Mouse (Mus musculus) thymus, postnatal 4 days (tissue): Measurements from ENCODE around the gene Stxbp2.

ENCODE experiments used
- DNase-seq: peaks from one replicate; pipeline ENCODE4 v3.0.0; 2021

Gene Stxbp2

DNA sequence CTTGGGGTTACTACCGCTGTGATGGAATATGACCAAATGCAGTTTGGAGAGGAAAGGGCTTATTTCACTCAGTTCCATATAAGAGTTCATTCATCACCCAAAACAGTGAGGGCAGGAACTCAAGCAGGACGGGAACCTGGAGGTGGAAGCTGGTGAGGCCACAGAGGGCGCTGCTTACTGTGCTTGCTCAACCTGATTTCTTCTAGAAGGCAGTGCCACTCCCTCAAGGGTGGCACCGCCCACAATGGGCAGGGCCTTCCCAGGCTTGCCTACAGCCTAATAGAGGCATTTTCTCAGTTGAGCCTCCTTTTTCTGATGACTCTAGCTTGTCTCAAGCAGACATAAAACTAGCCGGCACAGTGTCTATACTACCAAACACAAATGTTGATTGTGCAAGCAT, 15.0 kb downstream of the Stxbp2 start:
- peak; percentile 71 for DNase-seq

GRCm38 (mm10) chr8:3646824-3647531, 16.2 kb downstream of the Stxbp2 start:
- DNase-seq: no peak

- no peak for DNase-seq
Observed at GRCm38 (mm10) chr8:3647561-3647960, 16.8 kb downstream of the Stxbp2 start.

DNA sequence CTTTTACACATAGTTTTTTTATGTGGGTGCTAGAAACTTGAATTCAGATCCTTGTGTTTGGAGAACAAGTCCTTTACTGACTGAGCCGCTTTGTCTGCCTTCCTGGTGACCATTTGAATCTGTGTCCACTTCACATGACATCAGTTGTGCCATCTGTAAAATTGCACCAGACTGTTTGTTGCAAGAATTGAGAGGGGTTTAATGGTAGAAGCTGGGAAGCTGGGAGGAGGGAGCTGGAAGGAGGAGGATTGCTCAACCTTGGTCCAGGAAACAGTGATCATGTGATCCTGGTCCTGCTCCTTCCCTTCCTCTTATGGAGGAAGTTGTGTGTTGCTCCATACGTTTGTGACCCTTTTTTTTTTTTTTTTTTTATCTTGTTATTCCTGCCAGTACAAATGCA, 17.5 kb downstream of the Stxbp2 start:
- DNase-seq: no peak

GRCm38 (mm10) chr8:3648990-3649389, 18.2 kb downstream of the Stxbp2 start:
- no peak for DNase-seq

GRCm38 (mm10) chr8:3652845-3653244, 22.1 kb downstream of the Stxbp2 start:
- DNase-seq: no peak

DNA sequence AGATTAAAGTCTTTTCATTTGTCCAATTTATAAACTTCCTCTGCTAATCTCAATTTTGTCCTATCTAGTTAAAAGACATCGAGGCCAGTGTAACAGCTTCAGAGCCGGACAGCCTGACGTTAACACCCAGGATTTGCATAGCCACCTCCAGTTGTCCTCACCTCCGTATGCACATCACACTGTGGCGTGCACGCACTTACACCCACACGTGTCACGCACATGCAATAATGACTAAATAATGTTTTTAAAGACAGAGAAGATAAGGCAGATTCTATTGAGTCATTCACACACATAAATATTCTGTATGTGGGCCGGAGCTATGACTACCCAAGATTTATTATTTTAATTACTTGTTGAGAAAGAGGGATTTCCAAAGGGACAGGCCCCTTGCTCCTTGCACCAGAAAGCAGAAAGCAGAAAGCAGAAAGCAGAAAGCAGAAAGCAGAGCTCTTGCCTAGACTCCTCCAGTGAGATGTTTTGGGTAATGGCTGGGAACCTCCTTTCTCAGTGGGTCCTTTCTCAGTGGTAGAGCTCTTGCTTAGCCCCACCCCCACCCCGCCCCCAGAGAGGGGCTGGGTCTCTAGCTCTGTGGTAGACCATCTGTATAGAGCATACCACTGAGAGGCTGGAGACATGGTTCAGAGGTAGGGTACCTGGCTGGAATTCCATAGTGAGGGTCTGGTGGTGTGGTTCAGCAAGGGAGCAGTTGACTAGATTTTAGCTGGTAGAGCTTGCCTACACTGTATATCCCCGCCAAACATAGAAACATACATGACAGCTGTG, 24.2 kb downstream of the Stxbp2 start:
- DNase-seq: no peak

GRCm38 (mm10) chr8:3655526-3655925, 24.8 kb downstream of the Stxbp2 start, which contains the start of gene Retn:
Retn (plus strand) TSS chr8:3655770.
- DNase-seq: no peak

DNA sequence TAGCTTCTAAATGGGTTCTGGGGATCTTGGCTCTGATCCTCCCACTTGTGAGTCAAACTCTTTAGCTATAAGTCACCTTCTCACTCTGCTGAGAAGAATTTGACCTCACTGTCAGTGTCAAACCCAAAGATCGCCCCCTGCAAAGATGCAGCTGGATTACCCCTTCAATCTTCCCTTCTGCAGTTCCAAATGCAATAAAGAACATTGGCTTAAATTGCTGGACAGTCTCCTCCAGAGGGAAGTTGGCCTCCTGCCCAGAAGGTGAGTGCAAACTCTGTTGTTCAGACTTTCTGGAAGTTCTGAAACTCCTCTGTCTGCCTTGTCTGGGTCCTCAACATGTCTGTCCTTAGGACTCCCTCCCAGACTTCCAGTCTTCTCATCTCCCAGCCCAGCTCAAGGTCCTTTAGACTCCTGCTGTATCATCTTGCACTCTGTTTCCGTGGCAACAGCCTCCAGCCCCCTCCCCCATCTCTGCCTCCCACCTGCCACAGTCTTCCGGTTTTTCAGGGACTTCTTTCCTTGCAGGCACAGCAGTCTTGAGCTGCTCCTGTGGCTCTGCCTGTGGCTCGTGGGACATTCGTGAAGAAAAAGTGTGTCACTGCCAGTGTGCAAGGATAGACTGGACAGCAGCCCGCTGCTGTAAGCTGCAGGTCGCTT, 26.1 kb downstream of the Stxbp2 start:
- no peak for DNase-seq

DNA sequence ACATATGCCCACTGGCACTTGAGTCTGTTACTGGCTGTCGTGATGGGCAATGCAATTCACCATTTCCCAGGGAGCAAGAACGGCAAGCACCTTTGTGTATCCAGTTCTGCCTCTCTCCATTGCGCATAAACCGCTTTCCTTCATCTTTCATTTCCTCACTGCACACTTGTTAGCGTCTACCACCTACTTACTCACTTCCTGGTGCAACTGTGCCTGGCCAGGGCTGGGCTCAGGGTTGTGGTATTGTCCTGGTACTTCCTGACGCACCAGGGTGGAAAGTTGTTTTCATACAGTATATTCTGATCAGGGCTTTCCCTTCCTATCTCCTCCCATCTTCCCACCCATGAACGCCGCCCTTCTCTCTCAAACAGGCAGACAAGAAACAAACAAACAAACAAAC, 30.1 kb downstream of the Stxbp2 start:
- DNase-seq: no peak

DNA sequence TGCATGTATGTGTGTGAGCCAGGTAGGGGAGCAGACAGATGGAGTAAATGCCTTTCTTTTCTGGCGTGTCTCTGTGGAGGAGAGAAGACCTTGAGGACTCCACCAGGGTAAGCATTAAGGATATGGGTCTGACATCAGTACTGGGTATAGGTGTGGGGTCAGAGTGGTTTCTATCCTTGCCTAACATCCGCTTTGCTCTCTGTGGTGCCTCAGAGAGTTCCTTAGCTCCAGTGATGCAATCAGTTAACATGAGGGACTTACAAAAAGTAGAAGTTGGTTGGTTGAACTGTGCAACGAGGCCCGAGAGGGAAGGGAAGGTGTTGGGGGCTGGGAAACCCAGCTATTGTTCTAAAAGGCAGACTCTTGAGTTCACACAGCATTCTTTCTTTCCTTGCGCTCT, 33.6 kb downstream of the Stxbp2 start:
- DNase-seq: no peak

DNA sequence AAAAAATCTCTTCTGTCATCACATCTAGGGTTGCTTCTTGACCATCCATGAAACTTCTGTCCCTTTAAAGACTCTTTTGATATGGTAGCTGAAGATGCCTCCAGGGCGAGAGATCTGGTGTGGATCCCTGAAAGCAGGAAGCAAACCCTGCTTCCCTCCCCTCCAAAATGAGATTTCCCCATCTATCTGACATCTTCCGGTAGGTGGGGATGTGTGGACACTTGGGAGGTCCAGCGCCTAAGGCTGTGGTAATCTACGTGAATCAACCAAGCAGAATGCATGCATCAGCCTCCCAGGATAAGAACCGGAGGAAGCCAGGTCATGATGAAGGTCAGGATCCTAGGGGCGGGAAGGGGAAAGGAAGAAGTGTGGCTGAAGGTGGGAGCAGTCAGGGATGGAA, 34.8 kb downstream of the Stxbp2 start, which contains the start of gene Mcemp1:
Gene Mcemp1 (plus strand): TSS at position 248 of the 400 bp plus-strand sequence.
- no peak for DNase-seq

DNA sequence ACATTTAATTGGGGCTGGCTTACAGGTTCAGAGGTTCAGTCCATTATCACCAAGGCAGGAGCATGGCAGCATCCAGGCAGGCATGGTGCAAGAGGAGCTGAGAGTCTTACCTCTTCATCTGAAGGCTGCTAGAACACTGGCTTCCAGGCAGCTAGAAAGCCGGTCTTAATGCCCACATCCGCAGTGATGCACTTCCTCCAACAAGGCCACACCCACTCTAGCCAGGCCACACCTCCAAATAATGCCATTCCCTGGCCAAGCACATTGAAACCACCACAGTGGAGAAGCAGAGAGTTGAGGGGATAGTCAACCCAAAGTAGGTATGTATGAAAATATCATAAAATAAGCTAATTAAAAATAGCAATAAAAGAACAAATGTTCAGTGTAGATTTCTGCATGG, 39.6 kb downstream of the Stxbp2 start:
- DNase-seq: no peak

DNA sequence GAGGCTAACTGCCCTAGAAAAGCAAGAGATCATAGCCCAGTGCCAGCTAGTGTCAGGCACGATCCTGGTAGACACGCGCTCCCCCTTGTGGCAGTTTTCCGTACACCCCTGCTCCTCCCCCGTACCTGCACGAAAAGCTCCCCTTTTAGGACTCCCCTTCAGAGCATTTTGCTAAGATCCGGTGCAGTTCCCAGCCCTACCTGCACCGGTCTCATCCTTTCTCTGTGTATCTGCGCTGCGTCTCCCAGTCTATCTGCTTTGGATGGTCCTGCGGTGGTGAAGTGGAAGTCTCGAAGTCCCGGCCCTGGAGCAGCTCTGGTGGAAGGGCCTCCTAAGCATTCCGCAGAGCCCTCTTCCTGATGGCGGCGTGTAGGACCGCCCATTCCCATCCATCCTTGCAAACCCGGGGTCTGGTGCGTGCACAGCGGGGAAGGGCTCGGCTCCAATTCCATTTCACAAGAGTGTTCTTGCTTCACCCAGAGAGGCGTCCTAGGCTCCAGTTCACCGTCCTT, 41.3 kb downstream of the Stxbp2 start, which contains the start of gene Fcor:
Gene Fcor (minus strand): TSS at position 383 of the 512 bp plus-strand sequence.
- DNase-seq: peak; percentile 96

DNA sequence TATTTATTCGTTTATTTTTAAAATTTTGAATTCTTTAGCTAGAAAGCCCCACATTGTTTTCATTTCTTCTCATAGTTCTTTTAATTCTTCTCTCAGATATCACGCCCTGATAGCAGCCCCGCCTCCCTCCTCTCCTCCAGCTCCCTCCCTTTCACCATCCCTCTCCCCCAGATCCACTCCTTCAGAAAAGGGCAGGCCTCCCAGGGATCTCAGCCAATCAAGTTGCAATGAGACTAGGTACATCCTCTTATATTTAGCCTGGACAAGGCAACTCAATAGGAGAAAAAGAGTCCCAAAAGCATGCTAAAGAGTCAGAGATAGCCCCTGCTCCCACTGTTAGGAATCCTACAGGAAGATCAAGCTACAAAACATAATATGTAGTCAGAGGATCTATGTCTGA, 43.9 kb downstream of the Stxbp2 start:
- no peak for DNase-seq

DNA sequence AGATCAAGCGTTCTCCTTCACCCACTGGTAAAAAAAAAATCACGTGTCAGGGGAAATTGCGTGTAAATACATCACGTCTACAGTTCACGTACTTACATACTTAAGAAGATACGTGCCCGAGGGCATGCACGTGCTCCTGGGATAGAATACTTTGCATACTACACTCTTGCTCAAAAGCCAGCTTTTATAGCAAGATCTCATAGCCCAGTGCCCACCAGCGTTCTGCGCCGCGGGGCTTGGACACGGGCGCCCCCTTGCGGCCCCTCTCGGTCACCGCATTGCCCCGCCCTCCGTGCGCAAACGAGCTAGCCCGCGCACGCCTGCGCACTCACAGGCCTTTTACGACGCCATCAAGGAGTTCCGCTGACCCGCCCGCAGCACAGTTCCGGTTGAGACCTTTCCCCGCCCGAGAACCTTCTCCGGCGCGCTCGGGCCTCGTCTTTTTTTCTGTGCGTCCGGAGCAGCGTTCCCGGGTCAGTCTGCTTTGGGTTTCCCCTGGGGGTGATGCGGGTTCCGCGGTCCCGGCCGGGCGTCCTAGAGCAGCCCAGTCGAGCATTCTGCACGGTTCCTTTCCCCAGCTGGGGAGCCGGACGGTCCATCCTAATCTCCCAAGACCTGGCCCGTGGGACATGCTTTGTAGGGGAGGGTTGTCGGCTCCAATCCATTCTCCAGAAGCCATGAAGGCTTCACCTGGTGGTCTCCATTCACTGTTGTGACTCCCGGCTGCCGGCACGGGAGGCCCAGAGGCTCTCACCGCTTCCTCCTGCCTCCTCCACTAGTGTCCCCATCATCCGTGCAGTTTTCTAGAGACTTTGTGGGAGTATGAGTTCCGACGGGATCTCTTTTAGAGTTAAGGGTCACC, 45.6 kb downstream of the Stxbp2 start, which contains the start of gene Trappc5:
Gene Trappc5 (plus strand): TSS at position 169 of the 862 bp plus-strand sequence.
- peak; percentile 96 for DNase-seq

DNA sequence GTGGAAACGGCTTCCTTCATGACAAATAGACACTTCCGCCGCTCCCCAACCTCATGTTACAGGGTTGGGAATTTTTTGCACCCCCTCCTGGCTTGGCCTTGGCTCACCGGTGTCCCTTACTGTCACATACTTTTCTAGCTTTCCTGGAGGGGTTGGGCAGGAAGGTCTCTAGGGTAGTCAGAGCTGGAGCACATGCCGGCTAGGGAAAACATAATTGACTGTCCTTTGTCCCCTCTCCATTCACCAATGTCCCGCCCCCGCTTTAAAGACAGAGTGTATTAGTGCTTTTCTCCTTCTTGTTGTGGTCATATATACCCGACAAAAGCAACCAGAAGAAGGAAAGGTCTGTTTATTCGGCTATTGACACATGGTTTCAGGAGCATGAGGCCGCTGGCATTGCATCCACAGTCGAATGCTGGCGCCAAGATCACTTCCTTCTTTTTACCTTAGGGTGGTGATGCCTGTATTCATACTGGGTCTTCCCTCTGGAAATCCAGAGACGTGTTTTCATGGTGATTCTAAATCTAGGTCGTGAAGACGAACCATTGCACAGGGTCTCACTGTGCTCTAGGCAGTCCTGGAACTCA, 46.3 kb downstream of the Stxbp2 start:
- peak; percentile 17 for DNase-seq

GRCm38 (mm10) chr8:3678831-3679230, 48.1 kb downstream of the Stxbp2 start:
- no peak for DNase-seq

GRCm38 (mm10) chr8:3679236-3679635, 48.5 kb downstream of the Stxbp2 start:
- no peak for DNase-seq

GRCm38 (mm10) chr8:3679656-3680055, 48.9 kb downstream of the Stxbp2 start:
- no peak for DNase-seq

GRCm38 (mm10) chr8:3682435-3682834, 51.7 kb downstream of the Stxbp2 start:
- no peak for DNase-seq
